Mouse (Mus musculus): Measurements from ENCODE around the gene Coq6.

The Coq6 gene

GRCm38 (mm10) chr12:84393847-84394246, 32.4 kb downstream of the Coq6 start:
- no peak for DNase-seq (ENCODE audit: low read depth, low spot score)

- DNase-seq (ENCODE audit: low read depth, low spot score): no peak
Observed at GRCm38 (mm10) chr12:84396947-84397679, 35.7 kb downstream of the Coq6 start.

GRCm38 (mm10) chr12:84397685-84398084, 36.2 kb downstream of the Coq6 start:
- DNase-seq (ENCODE audit: low read depth, low spot score): no peak

- no peak for DNase-seq (ENCODE audit: low read depth, low spot score)
Observed at GRCm38 (mm10) chr12:84398629-84399028, 37.2 kb downstream of the Coq6 start.

GRCm38 (mm10) chr12:84399135-84399534, 37.7 kb downstream of the Coq6 start:
- DNase-seq (ENCODE audit: low read depth, low spot score): no peak

- no peak for DNase-seq (ENCODE audit: low read depth, low spot score)
Observed at GRCm38 (mm10) chr12:84399663-84400062, 38.2 kb downstream of the Coq6 start.

GRCm38 (mm10) chr12:84400068-84400467, 38.6 kb downstream of the Coq6 start:
- peak; percentile 20 for DNase-seq (ENCODE audit: low read depth, low spot score)

- DNase-seq (ENCODE audit: low read depth, low spot score): no peak
Observed at GRCm38 (mm10) chr12:84400653-84401052, 39.2 kb downstream of the Coq6 start.

GRCm38 (mm10) chr12:84402923-84403322, 41.5 kb downstream of the Coq6 start:
- DNase-seq (ENCODE audit: low read depth, low spot score): no peak

- peak; percentile 76 for DNase-seq (ENCODE audit: low read depth, low spot score)
Observed at GRCm38 (mm10) chr12:84404541-84404940, 43.1 kb downstream of the Coq6 start.

- no peak for DNase-seq (ENCODE audit: low read depth, low spot score)
Observed at GRCm38 (mm10) chr12:84407259-84407658, 45.8 kb downstream of the Coq6 start.

- peak; percentile 69 for DNase-seq (ENCODE audit: low read depth, low spot score)
Observed at GRCm38 (mm10) chr12:84407874-84408818, 46.7 kb downstream of the Coq6 start.

GRCm38 (mm10) chr12:84408819-84409507, 47.5 kb downstream of the Coq6 start, which contains the start of the genes Entpd5 and Bbof1:
Entpd5 (minus strand) TSS chr12:84409029.
Bbof1 (plus strand) TSS chr12:84409071.
- DNase-seq (ENCODE audit: low read depth, low spot score): peak; percentile 95

GRCm38 (mm10) chr12:84416834-84417604, 55.6 kb downstream of the Coq6 start, which contains the start of gene Rnf113a2:
Rnf113a2 (plus strand) TSS chr12:84417196.
- peak; percentile 95 for DNase-seq (ENCODE audit: low read depth, low spot score)

GRCm38 (mm10) chr12:84417605-84417922, 56.1 kb downstream of the Coq6 start:
- DNase-seq (ENCODE audit: low read depth, low spot score): no peak
